Mouse (Mus musculus) CD4-positive, CD25-positive, alpha-beta regulatory T cell, adult 4 months (primary cell): Measurements from ENCODE around the gene Rps5. TPM values are rescaled to one million over a fixed set of nuclear protein-coding genes. Genes with fewer than 3 reads are reported as not detected.
A peak's percentile ranks its signal among the peaks of the same experiment; 100 is the strongest.
"Not testable (repeated sequence)": the region's sequence is repeated elsewhere in the genome, so short reads cannot be mapped to it uniquely, and the experiment has no call there.

Source experiments
- ATAC-seq: one replicate; pipeline ENCODE4 v1.8.0; 2017
- polyA plus RNA-seq, 2 experiments: library from polyadenylated mRNA; unstranded; fragments of 100-300 nt; shearing (Covaris generic); gene quantifications; one replicate each; pipeline ENCODE4 v1.2.1; 2017

Rps5 gene
- 1,000 to 10,000 TPM; 2,766 to 2,852 TPM for polyA plus RNA-seq

DNA sequence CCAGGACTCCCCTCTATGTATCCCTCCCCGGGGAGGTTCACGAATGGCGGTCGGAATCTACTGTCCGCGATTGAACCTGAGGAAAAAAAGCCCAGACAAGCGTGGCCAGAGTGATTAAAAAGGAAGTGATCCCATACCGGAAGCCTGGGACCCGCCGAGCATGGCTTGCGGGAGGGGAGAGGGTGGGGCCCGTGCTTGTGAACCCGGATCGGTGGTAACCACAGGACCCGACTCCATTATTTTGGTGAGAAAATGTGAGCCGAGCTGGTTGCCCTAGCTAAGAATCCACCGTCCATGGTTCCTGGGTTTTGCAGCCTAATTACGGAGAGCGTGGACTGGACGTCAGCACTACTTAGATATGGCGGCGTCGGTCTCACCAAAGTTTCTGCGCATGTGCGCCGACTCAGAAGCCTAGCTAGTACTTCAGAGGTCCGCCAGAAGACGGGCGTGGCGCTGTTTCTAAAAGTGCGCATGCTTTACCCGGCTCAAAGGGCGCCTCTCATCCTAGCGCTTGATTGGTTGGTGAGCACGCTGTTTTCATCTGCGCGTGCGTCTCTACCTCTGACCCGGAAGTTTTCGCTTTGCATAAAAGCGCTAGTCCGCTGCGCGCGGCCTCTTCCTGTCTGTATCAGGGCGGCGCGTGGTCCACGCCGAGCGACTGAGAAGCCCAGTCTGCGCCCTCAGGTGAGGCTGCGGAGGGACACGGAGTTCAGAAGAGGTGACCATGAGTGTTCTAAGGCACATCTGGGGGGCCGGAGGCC lies at the start of gene Rps5:
TSS of gene Rps5 (plus strand) at position 586 of the 761 bp plus-strand sequence.
- ATAC-seq = peak; percentile 96

DNA sequence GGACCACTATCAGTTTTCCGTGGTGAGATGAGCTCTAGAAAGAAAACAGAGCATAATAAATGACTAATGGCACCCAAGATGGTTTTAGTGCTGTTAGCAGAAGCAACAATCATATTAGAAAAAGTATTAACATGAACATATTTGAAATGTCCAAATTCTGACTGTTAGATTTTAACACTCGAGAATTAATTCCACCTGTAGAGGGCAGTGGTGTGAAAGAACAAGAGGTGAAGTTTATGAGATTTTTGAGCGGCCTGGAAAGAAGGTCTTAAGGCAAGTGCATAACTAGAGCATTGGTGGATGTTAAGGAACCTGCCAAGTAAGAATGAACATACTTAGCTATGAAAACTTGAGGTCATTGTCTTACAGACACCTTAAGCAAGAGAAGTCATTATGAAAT lies 47.8 kb upstream of the Rps5 start:
- peak; percentile 64 for ATAC-seq

DNA sequence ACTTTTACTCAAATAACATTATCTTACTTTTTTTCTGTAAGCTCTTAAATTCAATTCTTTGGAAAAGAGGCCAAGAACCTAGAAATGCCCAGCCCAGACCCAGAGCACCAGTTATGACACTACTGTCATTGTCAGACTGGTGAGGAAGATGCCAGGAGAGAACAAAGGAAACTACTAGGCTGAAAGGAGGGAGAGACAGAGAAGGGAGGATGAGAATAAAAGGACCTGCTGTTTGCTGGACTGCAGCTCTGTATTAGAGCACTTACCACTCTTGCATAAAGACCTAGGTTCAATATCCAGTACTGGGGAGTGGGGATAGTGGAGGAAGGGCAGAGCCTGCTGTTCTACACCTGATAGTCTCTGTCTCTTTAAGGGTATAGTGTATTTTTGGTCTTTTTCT lies 42.1 kb upstream of the Rps5 start:
- ATAC-seq = no peak

DNA sequence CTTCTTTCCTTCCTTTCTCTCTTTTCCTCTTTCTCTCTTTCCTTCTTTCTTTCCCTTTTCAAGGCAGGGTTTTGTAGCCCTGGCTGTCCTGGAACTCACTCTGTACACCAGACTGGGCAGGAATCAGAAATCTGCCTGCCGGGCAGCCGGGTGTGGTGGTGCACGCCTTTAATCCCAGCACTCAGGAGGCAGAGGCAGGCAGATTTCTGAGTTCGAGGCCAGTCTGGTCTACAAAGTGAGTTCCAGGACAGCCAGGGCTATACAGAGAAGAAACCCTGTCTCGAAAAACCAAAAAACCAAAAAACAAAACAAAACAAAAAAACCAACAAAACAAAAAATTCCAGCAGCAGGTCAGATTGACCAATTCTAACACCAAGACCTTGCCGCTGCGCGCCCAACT lies 41.6 kb upstream of the Rps5 start:
- peak; percentile 18 for ATAC-seq

DNA sequence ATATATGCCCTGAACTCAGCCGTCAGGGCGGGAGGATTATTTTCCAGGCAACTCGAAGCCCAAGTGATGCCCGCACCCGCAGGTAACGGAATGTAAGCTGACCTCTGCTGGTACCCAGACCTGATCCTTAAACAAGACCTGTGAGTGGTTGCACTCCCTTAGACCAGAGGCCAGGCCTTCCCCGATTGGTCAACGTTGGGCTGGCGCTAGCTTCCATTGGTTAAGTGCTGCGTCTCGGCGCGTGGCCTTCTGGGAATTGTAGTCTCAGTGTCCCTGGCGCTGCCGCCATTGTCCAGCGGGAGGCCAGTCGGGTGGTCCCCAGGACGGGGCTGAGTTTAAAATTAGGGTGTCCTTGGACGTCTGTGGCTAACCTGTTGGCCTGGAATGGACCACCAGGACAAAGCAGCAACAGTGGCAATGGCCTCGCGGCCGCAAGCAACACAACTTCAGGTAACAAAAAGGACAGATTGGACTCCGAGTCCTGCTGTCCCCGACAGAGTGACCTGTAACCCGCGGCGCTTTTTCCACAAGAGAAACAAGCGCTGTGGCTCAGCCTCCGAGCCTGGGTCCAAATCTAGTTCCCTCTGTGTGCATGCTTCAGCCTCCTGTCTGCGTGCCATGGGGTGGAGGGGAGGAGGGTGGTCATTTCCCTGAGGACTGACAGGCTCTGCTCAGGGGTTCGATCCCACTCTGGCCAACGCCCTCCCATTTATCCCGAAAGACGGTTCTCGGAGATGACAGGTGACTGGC lies 41.0 kb upstream of the Rps5 start, which contains the start of gene Zfp128:
TSS of gene Zfp128 (plus strand) at position 267 of the 750 bp plus-strand sequence.
- peak; percentile 100 for ATAC-seq

DNA sequence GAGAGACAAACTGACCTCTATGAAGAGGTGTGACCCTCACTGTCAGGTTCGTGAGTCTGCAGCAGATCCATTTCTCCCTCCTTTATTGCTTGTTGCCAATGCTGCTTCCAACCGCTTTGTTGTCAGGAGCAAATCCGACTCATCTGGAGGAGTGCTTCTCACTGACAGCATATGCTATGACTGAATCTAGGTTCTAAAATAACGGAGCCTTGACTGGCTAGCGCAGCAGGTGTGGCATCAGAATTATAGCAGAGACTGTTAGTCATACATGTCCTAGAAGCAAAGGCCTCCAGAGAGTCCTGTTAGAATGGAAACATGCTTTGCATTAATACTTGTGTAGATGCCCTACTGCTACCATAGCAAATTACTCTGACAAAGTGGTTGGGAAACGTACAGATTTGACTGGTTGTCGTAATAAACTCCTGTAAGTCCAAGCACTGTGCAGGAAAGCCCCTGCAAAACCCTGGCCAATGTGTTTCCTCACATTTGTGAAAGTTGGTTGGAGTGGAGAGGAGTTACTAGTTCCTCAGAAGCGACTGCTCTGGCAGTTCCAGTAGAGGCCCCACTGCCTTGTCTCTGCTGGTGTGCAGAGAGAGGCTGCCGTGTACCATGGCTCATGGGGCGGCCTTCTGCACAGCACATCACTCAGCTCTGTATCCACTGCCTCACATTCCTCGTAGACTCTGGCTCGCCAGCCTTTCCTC lies 35.4 kb upstream of the Rps5 start:
- no peak for ATAC-seq

DNA sequence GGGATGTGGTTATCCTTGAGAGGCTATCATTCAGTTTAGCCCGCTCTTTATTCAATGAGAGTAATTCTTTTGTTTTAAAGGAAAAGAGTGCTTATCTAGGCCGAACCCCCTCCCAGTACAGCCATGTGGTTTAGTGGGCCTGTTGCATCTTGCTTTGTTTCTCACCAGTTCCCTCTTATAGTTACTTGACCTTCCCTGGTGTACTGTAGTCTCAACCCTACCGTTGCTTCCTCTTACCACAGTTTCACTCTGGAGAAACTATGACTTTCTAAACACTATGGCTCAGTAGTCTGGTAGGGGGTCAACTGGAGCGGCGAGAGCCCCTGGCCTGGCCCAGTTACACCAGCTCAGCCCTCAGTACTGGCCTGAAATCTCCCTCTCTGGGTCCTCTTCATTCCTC lies 34.5 kb upstream of the Rps5 start:
- ATAC-seq = no peak

DNA sequence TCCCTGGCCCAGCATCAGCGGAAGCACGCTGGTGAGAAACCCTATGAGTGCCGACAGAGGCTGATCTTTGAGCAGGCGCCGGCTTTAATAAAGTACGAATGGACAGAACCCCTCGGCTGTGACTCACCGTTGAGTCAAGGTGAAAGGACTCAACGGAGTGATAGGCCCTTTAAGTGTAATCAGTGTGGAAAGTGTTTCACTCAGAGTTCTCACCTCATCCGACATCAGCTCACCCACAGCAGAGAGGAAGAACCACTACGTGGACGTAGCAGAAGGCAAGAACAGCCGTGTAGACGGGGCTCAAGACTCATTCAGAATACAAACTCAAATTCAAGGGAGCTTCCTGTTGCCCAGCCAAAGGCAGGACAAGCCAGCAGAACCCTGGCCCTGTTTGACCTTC lies 31.2 kb upstream of the Rps5 start:
- peak; percentile 57 for ATAC-seq

DNA sequence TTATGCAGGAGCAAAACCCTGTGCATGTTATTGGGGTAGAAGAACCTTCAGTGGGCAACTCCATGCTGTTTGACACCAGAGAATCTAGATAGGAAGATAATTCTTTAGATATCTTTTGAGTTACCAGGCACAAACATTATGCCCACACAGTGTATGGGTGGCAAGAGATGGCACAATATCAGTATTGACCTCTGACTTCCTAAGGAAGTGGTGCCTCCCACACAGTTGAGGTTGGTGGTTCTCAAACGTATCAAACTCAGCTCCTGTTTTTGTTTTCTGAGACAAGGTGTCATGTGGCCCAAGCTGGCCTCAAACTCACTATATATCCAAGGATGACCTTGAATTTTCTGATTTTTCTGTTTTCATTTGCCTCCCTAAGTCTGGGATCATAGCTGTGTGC lies 30.8 kb upstream of the Rps5 start:
- ATAC-seq = no peak

DNA sequence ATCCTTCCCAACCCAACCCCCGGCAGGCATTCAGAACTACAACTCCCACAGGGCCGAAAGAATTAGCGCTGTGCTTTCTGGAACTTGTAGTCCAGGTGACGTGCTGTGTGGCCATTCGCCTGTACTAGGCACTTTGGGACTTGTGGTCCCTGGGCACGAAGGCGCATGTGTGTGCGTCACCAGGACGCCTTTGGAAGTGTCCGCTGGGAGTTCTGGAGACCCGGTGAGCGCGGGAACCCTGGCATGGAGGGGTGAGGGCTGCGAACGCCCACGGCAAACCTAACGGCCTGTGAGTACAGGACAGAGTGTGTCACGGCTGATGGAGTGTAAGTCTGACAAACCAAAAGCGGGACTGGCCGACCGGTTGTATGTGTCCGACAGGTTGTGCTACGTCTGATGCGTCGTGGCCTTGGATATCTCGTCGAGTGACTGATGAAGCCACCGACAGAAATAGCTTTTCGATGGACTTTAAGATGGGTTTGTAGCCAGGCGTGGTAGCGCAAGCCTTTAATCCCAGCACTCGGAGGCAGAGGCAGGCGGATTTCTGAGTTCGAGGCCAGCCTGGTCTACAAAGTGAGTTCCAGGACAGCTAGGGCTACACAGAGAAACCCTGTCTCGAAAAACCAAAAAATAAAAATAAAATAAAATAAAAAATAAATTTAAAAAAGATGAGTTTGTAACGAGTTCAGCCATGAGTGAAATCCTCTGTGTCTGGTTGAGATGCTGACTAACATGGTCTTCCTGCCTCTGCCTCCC lies 24.3 kb upstream of the Rps5 start, which contains the start of gene Zscan22:
TSS of gene Zscan22 (plus strand) at position 161 of the 756 bp plus-strand sequence.
- ATAC-seq = peak; percentile 99

DNA sequence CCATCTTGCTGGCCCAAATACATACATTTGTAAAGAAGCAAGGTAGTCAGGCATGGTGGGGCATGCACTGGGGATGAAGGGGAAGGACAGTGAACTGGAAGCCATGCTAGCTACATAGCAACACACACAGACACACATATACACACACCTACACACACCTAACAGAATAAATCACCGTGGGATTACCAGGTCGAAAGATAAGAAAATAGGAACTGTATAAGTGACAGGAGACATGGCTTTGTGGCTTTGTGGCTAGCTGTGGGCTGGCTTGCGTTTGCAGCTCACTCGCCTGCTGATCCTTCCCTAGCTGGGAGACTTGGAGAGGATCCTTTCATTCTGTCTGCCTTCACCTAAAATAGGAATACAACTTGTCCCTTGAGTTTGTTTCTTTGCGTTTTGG lies 20.6 kb upstream of the Rps5 start:
- ATAC-seq = no peak

DNA sequence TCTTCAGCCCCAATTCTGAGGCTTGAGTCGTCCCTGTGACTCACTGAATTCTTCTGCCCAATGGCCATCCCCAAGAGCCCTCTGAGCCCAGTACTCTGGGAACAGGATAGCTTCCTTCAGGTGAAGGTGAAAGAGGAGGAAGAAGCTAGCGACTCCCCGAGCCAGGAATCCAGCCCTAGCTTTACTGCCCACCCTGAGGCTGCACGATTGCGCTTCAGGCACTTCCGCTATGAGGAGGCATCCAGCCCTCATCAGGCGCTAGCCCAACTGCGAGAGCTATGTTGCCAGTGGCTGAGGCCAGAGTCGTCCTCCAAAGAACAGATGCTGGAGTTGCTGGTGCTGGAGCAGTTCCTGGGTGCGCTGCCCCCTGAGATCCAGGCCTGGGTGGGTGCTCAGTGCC lies 18.5 kb upstream of the Rps5 start:
- ATAC-seq = peak; percentile 78

DNA sequence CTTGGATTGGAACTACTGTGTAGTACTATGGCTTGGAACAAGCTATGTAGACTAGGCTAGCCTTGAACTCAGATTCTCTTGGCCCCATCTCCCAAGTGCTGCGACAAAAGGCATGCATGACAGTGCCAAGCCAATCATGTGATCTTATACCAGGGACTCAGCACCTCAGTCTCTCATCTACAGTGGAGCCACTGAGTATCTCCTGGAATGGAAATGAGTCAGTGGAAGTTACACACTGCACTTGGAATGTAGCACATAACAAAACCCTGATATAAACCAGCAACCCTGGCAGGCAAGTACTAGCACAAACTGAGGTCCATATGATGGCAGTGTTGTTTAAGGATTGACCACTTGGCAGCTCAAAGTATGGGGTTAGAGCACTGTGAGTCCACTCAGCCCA lies 16.9 kb upstream of the Rps5 start:
- no peak for ATAC-seq

DNA sequence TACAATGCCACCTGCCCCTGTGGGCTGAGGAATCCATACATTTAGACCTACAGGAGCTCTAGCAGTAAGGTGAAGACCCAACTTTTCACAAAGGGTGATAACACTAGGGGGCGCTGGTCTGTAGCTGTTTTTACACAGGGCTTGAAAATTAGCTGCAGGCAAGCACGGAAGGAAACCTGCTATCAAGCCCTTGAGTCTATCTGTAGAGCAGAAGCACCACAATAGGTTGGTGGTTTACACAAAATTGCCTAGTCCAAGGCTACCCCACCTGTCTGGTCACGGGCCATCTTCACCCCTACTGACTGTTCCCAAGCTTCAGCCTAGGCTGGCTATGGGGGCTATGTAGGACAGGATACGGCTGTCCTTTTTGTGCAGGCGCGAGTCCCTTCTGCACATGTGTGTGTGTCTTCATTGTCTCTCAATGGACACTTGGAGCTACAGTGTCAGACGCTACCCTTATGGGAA lies 12.6 kb upstream of the Rps5 start:
- peak; percentile 80 for ATAC-seq

DNA sequence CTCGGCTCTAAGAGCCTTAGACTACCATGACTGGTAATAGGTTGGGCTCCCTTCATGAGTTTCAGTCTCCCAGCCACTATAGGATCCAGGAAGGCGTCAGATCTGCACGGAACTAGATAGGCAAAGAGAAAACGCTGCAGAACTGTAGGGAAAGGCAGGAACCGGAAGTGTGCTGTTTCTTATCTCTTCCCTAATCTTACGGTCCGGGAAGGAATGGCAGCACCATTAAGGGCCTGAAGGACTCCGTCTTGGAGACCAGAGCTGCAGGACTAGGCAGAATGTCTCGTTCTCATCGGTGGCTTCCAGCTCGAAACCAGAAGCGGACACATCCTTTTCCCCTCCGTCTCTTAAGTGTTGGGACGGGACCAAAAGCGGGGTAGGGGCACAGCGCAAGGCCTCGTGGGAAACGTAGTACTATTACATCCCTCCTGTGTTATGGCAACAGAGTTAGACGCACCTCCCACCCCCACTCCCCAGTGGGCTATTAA lies 11.9 kb upstream of the Rps5 start:
- peak; percentile 63 for ATAC-seq

DNA sequence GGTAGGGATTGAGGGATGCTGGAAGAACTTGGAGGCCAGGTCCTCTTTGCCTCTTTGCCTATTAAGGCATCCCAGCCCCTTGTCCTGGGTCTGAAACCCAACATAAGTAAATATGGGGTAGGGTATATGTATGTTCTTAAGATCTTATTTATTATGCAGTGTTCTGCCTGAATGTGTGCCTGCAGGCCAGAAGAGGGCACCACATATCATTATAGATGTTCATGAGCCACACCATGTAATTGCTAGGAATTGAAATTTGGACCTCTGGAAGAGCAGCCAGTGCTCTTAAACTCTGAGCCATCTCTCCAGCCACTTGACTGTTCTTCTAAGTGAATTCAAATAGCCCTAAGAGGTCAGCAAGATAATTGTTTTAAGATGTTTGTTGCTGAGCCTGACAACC lies 8.5 kb upstream of the Rps5 start:
- no peak for ATAC-seq

DNA sequence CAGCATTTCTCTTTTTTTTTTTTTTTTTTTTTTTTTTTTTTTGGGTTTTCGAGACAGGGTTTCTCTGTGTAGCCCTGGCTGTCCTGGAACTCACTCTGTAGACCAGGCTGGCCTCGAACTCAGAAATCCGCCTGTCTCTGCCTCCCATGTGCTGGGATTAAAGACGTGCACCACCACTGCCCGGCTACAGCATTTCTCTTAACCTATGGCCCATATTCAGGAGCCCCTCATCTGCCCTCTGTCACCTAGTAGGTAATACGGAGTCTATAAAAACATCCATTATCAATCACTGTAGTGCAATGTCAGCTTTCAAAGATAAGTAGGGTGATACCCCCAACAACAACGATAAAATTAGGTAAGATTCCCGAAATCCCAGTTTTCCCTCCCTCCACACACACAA lies 1.6 kb upstream of the Rps5 start:
- ATAC-seq = not testable (repeated sequence)

DNA sequence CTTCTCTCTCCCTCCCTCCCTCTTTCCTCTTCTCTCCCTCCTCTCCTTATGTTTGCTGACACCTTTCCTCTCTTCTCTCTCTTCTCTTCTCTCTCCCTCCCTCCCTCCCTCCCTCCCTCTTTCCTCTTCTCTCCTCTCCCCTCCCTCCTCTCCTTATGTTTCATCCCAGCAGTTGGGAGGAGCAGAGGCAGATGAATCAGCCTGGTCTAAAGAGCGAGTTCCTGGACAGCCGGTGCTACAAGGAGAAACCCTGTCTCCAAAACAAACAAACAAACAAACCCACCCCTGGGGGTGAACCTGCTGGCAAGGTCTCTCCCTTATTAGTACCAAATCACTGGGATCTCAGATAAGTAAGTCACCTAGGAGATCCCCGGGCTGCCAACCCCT lies 779 bp upstream of the Rps5 start:
- ATAC-seq = no peak

DNA sequence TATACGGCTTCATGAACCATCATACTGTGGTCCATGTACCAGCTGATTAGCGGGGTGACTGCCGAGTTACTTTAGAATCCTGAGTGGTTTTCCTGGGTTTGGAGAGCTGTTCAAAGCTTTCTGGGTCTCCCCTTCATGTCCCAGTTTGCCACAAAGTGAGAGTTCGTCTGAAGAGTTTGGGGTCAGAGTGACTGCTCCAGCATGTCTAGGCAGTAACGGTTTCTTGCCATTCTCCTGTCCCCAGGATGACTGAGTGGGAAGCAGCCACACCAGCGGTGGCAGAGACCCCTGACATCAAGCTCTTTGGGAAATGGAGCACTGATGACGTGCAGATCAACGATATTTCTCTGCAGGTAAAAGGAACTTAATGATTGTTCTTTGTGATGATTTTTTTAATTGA lies 639 bp downstream of the Rps5 start:
- ATAC-seq = no peak

DNA sequence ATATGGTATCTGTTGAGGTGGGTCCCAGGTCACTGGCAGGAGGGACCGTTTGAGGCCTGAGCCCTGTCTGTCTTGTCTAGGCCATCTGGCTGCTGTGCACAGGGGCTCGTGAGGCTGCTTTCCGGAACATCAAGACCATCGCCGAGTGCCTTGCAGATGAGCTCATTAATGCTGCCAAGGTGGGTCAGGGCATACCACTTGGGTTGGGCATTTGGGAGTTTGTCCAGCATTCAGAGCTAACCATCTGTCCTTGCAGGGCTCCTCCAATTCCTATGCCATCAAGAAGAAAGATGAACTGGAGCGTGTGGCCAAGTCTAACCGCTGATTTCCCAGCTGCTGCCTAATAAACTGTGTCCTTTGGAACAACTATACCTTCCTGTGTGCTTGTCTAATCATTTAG lies 4.2 kb downstream of the Rps5 start:
- no peak for ATAC-seq

DNA sequence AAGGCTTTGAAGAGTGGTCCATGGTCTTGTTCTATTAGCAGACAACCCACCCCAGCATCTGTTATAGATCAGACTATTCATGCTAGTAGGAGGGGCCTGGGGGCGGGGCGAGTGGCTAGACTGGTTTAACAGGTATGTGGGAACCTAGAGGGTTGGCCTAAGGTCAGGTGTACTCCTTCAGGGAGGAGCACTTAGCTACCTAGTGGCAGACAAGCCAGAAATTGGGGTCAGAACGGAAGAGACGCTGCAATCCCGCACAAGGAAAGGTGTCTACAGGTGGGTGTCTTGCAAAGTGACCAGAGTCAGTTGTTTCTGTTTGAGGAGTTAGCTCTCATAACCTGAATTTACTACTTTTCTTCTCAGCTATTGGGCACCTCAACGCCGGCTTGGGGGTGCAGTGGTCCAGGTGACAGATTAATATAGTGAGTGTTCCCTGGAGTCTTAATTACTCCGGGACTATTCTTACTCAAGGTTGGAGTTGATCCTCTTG lies 5.1 kb downstream of the Rps5 start, which contains the start of gene Rnf225:
TSS of gene Rnf225 (plus strand) at position 226 of the 490 bp plus-strand sequence.
- no peak for ATAC-seq
